Mouse (Mus musculus) left cerebral cortex, postnatal 14 days (tissue): ENCODE data around the gene Gpr137. TPM values are rescaled to one million over a fixed set of nuclear protein-coding genes. Genes with fewer than 3 reads are reported as not detected.
A peak's percentile ranks its signal among the peaks of the same experiment; 100 is the strongest.

Experiments
- DNase-seq, 2 experiments: peaks; one replicate each; pipeline ENCODE4 v3.0.0; 2021 to 2022; ENCODE audit warnings: low spot score in 2 of 2, mixed read lengths in 1 of 2
- intact Hi-C: fragments of 180-260 bp; cut with DNase I; formaldehyde crosslinking; loops from one replicate; pipeline ENCODE4 v1.15.1; 2025
- total RNA-seq, 2 experiments: library from RNA; stranded (reverse); gene quantifications; 2 replicates each; pipeline ENCODE4 v1.2.3; 2021

The Gpr137 gene
- total RNA-seq, 2 experiments from 2014 or later, result 91.5 to 92.3 TPM

GRCm38 (mm10) chr19:6931002-6931401, 11.3 kb downstream of the Gpr137 start:
- no peak for DNase-seq
- intact Hi-C loops, result loop anchor here (5.0 to 10.0 kb wide), 2 partner anchors 86 to 436 kb away; partner anchors contain the start of gene Fermt3

GRCm38 (mm10) chr19:6928080-6928479, 14.2 kb downstream of the Gpr137 start:
- intact Hi-C loops, result no loop called here
- no peak for DNase-seq

GRCm38 (mm10) chr19:6926559-6927255, 15.6 kb downstream of the Gpr137 start:
- intact Hi-C loops, result no loop called here
- no peak for DNase-seq

GRCm38 (mm10) chr19:6925611-6926329, 16.5 kb downstream of the Gpr137 start:
- intact Hi-C loops, result no loop called here
- no peak for DNase-seq

GRCm38 (mm10) chr19:6925307-6925573, 17.0 kb downstream of the Gpr137 start, which contains the start of gene Catsperz:
Gene Catsperz (minus strand): TSS chr19:6925380.
- intact Hi-C loops, result no loop called here

GRCm38 (mm10) chr19:6924461-6925306, 17.6 kb downstream of the Gpr137 start:
- intact Hi-C loops, result loop anchor here (5.0 kb wide), 1 partner anchor 53 kb away; the partner anchor contains the start of gene Plcb3
- peak; percentile 89 to 92 for DNase-seq

More at GRCm38 (mm10) chr19:6925307-6925573, 17.0 kb downstream of the Gpr137 start, which contains the start of gene Catsperz:
- no peak for DNase-seq

- intact Hi-C loops, result loop anchor here (5.0 kb wide), 1 partner anchor 54 kb away; the partner anchor contains the start of gene Plcb3
- no peak for DNase-seq
Observed at GRCm38 (mm10) chr19:6922901-6923735, 19.2 kb downstream of the Gpr137 start.

- intact Hi-C loops, result loop anchor here (5.0 kb wide), 1 partner anchor 55 kb away; the partner anchor contains the start of gene Plcb3
- DNase-seq, result peak; percentile 100
Observed at GRCm38 (mm10) chr19:6921647-6922567, 20.4 kb downstream of the Gpr137 start, which contains the start of gene Esrra. Gene Esrra (minus strand): TSS chr19:6921813.

GRCm38 (mm10) chr19:6920741-6921636, 21.3 kb downstream of the Gpr137 start:
- no peak for DNase-seq
- intact Hi-C loops, result loop anchor here (5.0 kb wide), 1 partner anchor 56 kb away; the partner anchor contains the start of gene Plcb3

GRCm38 (mm10) chr19:6919876-6920740, 22.2 kb downstream of the Gpr137 start:
- intact Hi-C loops, result loop anchor here (5.0 kb wide), 1 partner anchor 57 kb away; the partner anchor contains the start of gene Plcb3

GRCm38 (mm10) chr19:6919431-6919830, 22.8 kb downstream of the Gpr137 start:
- intact Hi-C loops, result no loop called here
- no peak for DNase-seq

More at GRCm38 (mm10) chr19:6919876-6920740, 22.2 kb downstream of the Gpr137 start:
- no peak for DNase-seq

- no peak for DNase-seq
- intact Hi-C loops, result no loop called here
Observed at GRCm38 (mm10) chr19:6918321-6918720, 24.0 kb downstream of the Gpr137 start.

GRCm38 (mm10) chr19:6916496-6916895, 25.8 kb downstream of the Gpr137 start:
- intact Hi-C loops, result no loop called here
- no peak for DNase-seq

- no peak for DNase-seq
- intact Hi-C loops, result no loop called here
Observed at GRCm38 (mm10) chr19:6915276-6915675, 27.0 kb downstream of the Gpr137 start.

- no peak for DNase-seq
- intact Hi-C loops, result no loop called here
Observed at GRCm38 (mm10) chr19:6914540-6914939, 27.7 kb downstream of the Gpr137 start.

- no peak for DNase-seq
- intact Hi-C loops, result no loop called here
Observed at GRCm38 (mm10) chr19:6913991-6914390, 28.3 kb downstream of the Gpr137 start.
